In the genomic region with DNA sequence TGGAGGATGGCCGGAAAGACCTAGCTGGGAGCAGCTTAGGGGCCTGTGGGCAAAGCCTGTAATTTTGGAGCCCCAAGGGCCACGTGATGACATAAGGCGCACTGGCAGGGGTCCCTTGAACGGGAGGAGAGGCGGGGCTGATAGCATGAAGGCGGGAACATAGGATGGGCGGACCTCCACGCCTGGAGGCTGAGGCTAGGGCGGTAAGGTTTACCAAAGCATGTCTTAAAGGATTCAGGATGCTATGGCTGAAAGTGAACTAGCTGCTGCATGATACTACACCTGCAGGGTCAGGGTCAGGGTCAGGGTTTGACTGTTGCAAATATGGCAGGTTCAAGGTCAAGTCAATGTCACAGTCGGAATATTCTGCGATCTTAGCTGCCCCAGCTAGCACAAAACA, we compare ENCODE assay signal across 13 mouse cellular contexts. TPM values are rescaled to one million over a fixed set of nuclear protein-coding genes. Genes with fewer than 3 reads are reported as not detected.
DNase-seq lines count a peak whose midpoint lies in the region; ATAC-seq and TF ChIP-seq lines count a peak whose summit lies in the region.
"Had no signal": no experiment of that assay in that cellular context is flagged by ENCODE, and none has a peak within 500 bp of the region (broad histone marks: within the 10 kb centered on the region; RNA-seq: fewer than 3 reads in every experiment).

No protein-coding gene starts in this region.

- no peaks in the 10 kb centered on the region for H3K4me1 ChIP-seq in forebrain, embryonic 10.5 days
- H3K4me1 ChIP-seq in forebrain, embryonic 14.5 days (ENCODE audit: control insufficient read depth, insufficient read depth, low read length) = no peaks in the 10 kb centered on the region
- H3K4me1 ChIP-seq in liver, embryonic 11.5 days (replicated peaks; ENCODE audit: control insufficient read depth, insufficient read depth, low read length) = no peaks in the 10 kb centered on the region
- H3K4me1 ChIP-seq in embryonic facial prominence, embryonic 13.5 days = peaks cover 7% of the 10 kb centered on the region
- no peaks in the 10 kb centered on the region for H3K4me1 ChIP-seq in intestine, embryonic 16.5 days (ENCODE audit: control insufficient read depth, insufficient read depth, low read length)
- H3K4me1 ChIP-seq: midbrain, embryonic 12.5 days had no signal

- no peak overlapping the region for H3K4me2 ChIP-seq in forebrain, embryonic 14.5 days (ENCODE audit: low read length)
- peak overlapping the region; percentile 35; the same call in 1 of the 2 replicates for H3K4me2 ChIP-seq in liver, embryonic 11.5 days
- peak overlapping the region; percentile 27 for H3K4me2 ChIP-seq in embryonic facial prominence, embryonic 13.5 days
- H3K4me2 ChIP-seq in intestine, embryonic 16.5 days (ENCODE audit: low read depth, low read length) = peak overlapping the region; percentile 4; the same call in 1 of the 2 replicates
- H3K4me2 ChIP-seq: midbrain, embryonic 12.5 days had no signal

- no peak overlapping the region for H3K9ac ChIP-seq in forebrain, embryonic 14.5 days (ENCODE audit: low read length)
- no peak overlapping the region for H3K9ac ChIP-seq in liver, embryonic 11.5 days (ENCODE audit: low read depth, low read length)
- no peak overlapping the region for H3K9ac ChIP-seq in embryonic facial prominence, embryonic 13.5 days
- no peak overlapping the region for H3K9ac ChIP-seq in intestine, embryonic 16.5 days (ENCODE audit: low read depth, low read length)
- H3K9ac ChIP-seq: midbrain, embryonic 12.5 days had no signal

- H3K27me3 ChIP-seq in forebrain, embryonic 10.5 days (ENCODE audit: poor library complexity, severe bottlenecking) = peaks cover 15% of the 10 kb centered on the region
- H3K27me3 ChIP-seq in forebrain, embryonic 14.5 days (replicated peaks; ENCODE audit: control insufficient read depth, insufficient read depth, low read length) = no peaks in the 10 kb centered on the region
- H3K27me3 ChIP-seq in liver, embryonic 11.5 days (replicated peaks; ENCODE audit: control insufficient read depth, insufficient read depth, low read length) = peaks cover 9% of the 10 kb centered on the region
- peaks cover 15% of the 10 kb centered on the region for H3K27me3 ChIP-seq in embryonic facial prominence, embryonic 13.5 days
- H3K27me3 ChIP-seq in intestine, embryonic 16.5 days (replicated peaks; ENCODE audit: control insufficient read depth, insufficient read depth, low read length) = no peaks in the 10 kb centered on the region

- H3K4me3 ChIP-seq in forebrain, embryonic 10.5 days = peak overlapping the region; percentile 12; the same call in 1 of the 2 replicates
- H3K4me3 ChIP-seq in forebrain, embryonic 14.5 days (ENCODE audit: low read depth, low read length) = no peak overlapping the region
- no peak overlapping the region for H3K4me3 ChIP-seq in liver, embryonic 11.5 days (ENCODE audit: low read depth, low read length)
- no peak overlapping the region for H3K4me3 ChIP-seq in embryonic facial prominence, embryonic 13.5 days
- H3K4me3 ChIP-seq in intestine, embryonic 16.5 days (ENCODE audit: low read length) = no peak overlapping the region
- no peak overlapping the region for H3K4me3 ChIP-seq in gastrocnemius, adult 2 months
- no peak overlapping the region for H3K4me3 ChIP-seq in layer of hippocampus, adult 2 months
- H3K4me3 ChIP-seq: erythroblast, embryonic 14.5 days; midbrain, embryonic 12.5 days had no signal

- H3K27ac ChIP-seq in forebrain, embryonic 10.5 days = no peak overlapping the region
- H3K27ac ChIP-seq in forebrain, embryonic 14.5 days (ENCODE audit: low read depth, low read length) = no peak overlapping the region
- no peak overlapping the region for H3K27ac ChIP-seq in liver, embryonic 11.5 days (ENCODE audit: low read depth, low read length)
- no peak overlapping the region for H3K27ac ChIP-seq in embryonic facial prominence, embryonic 13.5 days
- H3K27ac ChIP-seq in intestine, embryonic 16.5 days (ENCODE audit: low read length) = no peak overlapping the region
- H3K27ac ChIP-seq in gastrocnemius, adult 2 months = no peak overlapping the region
- H3K27ac ChIP-seq in layer of hippocampus, adult 2 months = no peak overlapping the region
- H3K27ac ChIP-seq: midbrain, embryonic 12.5 days had no signal

- no peak for ATAC-seq in forebrain, embryonic 14.5 days
- no peak for ATAC-seq in liver, embryonic 11.5 days (replicated peaks; ENCODE audit: low FRiP score)
- ATAC-seq in embryonic facial prominence, embryonic 13.5 days (ENCODE audit: insufficient number of reproducible peaks, insufficient read depth, low FRiP score, low TSS enrichment, low read depth) = no peak
- ATAC-seq in intestine, embryonic 16.5 days = no peak

- intact Hi-C loops in gastrocnemius, adult 2 months (cut with DNase I) = no loop called here

- TF ChIP-seq CTCF in gastrocnemius, adult 2 months (IDR thresholded peaks at IDR 0.05) = no peak
- no peak for TF ChIP-seq CTCF in layer of hippocampus, adult 2 months (conservative IDR thresholded peaks at IDR 0.05)

- no peak for DNase-seq in forebrain, embryonic 10.5 days (ENCODE audit: extremely low spot score, low spot score)
- no peak for DNase-seq in forebrain, embryonic 14.5 days (ENCODE audit: low spot score)
- no peak for DNase-seq in liver, embryonic 11.5 days (ENCODE audit: low spot score)
- no peak for DNase-seq in liver
- DNase-seq in gastrocnemius, adult 2 months = no peak
- no peak for DNase-seq in layer of hippocampus, adult 2 months (ENCODE audit: low spot score in 2 of 2)
- DNase-seq: adrenal gland, postnatal 36 days; retina, postnatal 1 day had no signal

- no peaks in the 10 kb centered on the region for H3K9me3 ChIP-seq in forebrain, embryonic 10.5 days
- no peaks in the 10 kb centered on the region for H3K9me3 ChIP-seq in forebrain, embryonic 14.5 days (replicated peaks; ENCODE audit: control insufficient read depth, low read length)
- H3K9me3 ChIP-seq in liver, embryonic 11.5 days (ENCODE audit: control insufficient read depth, low read length) = no peaks in the 10 kb centered on the region
- no peaks in the 10 kb centered on the region for H3K9me3 ChIP-seq in embryonic facial prominence, embryonic 13.5 days
- no peaks in the 10 kb centered on the region for H3K9me3 ChIP-seq in intestine, embryonic 16.5 days (ENCODE audit: control insufficient read depth, low read length)
- H3K9me3 ChIP-seq: midbrain, embryonic 12.5 days had no signal

- 59% methylated on average over 11 of the region's 11 CpGs for WGBS in forebrain, embryonic 10.5 days
- WGBS in forebrain, embryonic 14.5 days = 67% methylated on average over 11 of the region's 11 CpGs
- WGBS in liver, embryonic 11.5 days = 45% methylated on average over 11 of the region's 11 CpGs
- 55% methylated on average over 11 of the region's 11 CpGs for WGBS in embryonic facial prominence, embryonic 13.5 days
- WGBS in intestine, embryonic 16.5 days = 59% methylated on average over 11 of the region's 11 CpGs

- H3K36me3 ChIP-seq in forebrain, embryonic 10.5 days (replicated peaks) = no peaks in the 10 kb centered on the region
- H3K36me3 ChIP-seq in forebrain, embryonic 14.5 days (ENCODE audit: control insufficient read depth, insufficient read depth, low read length) = no peaks in the 10 kb centered on the region
- no peaks in the 10 kb centered on the region for H3K36me3 ChIP-seq in liver, embryonic 11.5 days (ENCODE audit: control insufficient read depth, insufficient read depth, low read length)
- no peaks in the 10 kb centered on the region for H3K36me3 ChIP-seq in embryonic facial prominence, embryonic 13.5 days
- no peaks in the 10 kb centered on the region for H3K36me3 ChIP-seq in intestine, embryonic 16.5 days (ENCODE audit: control insufficient read depth, insufficient read depth, low read length)
- H3K36me3 ChIP-seq: midbrain, embryonic 12.5 days had no signal

RNA-seq across cellular contexts. Expression of gene Pdcd1, which starts 28.8 kb away (rescaled TPM):
- polyA plus RNA-seq in forebrain, embryonic 10.5 days (2016; fragmentation: Nextera tagmentation; extraction: Ambion mirVana) = 0.11 TPM in 1 of 2 replicates, not detected in the other
- not detected in 2 replicates for polyA plus RNA-seq in forebrain, embryonic 14.5 days (2014; fragmentation: Nextera tagmentation; extraction: Ambion mirVana)
- not detected in 2 replicates for polyA plus RNA-seq in liver, embryonic 11.5 days (2014; fragmentation: Nextera tagmentation; extraction: Ambion mirVana)
- not detected in 2 replicates for polyA plus RNA-seq in embryonic facial prominence, embryonic 13.5 days (2015; fragmentation: Nextera tagmentation; extraction: Ambion mirVana)
- polyA plus RNA-seq in intestine, embryonic 16.5 days (2015; fragmentation: Nextera tagmentation; extraction: Ambion mirVana) = 0.51 and 0.72 TPM in 2 replicates
- total RNA-seq in gastrocnemius, adult 2 months (2021) = not detected
- total RNA-seq in layer of hippocampus, adult 2 months (2021) = under 1 TPM in 1 of 2 experiments, not detected in 1; 0.31 TPM
- polyA plus RNA-seq: erythroblast, embryonic 14.5 days; liver, adult 2 months; midbrain, embryonic 12.5 days had no signal
